In genomic region chr4:26247925-26248856, GRCm38 (mm10) we compare ENCODE assay signal across 8 mouse cellular contexts.
DNase-seq lines count a peak whose midpoint lies in the region; ATAC-seq and TF ChIP-seq lines count a peak whose summit lies in the region.

No protein-coding gene starts in this region.

- no peaks in the 10 kb centered on the region for H3K4me1 ChIP-seq in liver, postnatal 0 days (ENCODE audit: insufficient read depth)

- no peak overlapping the region for H3K9ac ChIP-seq in liver, postnatal 0 days (replicated peaks)

- no peaks in the 10 kb centered on the region for H3K27me3 ChIP-seq in liver, postnatal 0 days (ENCODE audit: insufficient read depth, low read length)

- H3K4me2 ChIP-seq in liver, postnatal 0 days (ENCODE audit: low read depth, low read length): no peak overlapping the region

- H3K4me3 ChIP-seq in liver, postnatal 0 days (ENCODE audit: low read depth, low read length): no peak overlapping the region

- peak; percentile 81 for TF ChIP-seq CTCF in liver, postnatal 0 days (IDR thresholded peaks at IDR 0.05; ENCODE audit: low read depth)

- DNase-seq in 416B (ENCODE audit: low read depth) (peak; percentile 70), R1 (ENCODE audit: low read depth, low spot score) (peak; percentile 82)
- peak; percentile 83 to 88 for DNase-seq in cerebellum, postnatal 14 days
- DNase-seq in gastrocnemius, postnatal 4 days (ENCODE audit: low spot score in 2 of 2): peak; percentile 19 to 62
- peak; percentile 71 to 81 for DNase-seq in kidney, postnatal 25 days
- DNase-seq in liver, postnatal 0 days: peak; percentile 69
- peak; percentile 36 for DNase-seq in retina, adult 2 months (ENCODE audit: low read depth, low spot score)
- peak; percentile 20 to 45 for DNase-seq in urinary bladder, postnatal 36 days (ENCODE audit: low spot score in 2 of 2)

- H3K27ac ChIP-seq in liver, postnatal 0 days (ENCODE audit: low read depth): no peak overlapping the region

- WGBS in liver, postnatal 0 days (ENCODE audit: insufficient replicate concordance): 60% methylated on average over 13 of the region's 13 CpGs

- H3K9me3 ChIP-seq in liver, postnatal 0 days (ENCODE audit: low read length): no peaks in the 10 kb centered on the region

- ATAC-seq in liver, postnatal 0 days: peak; percentile 59; the same call in 1 of the 2 replicates

- no peak for TF ChIP-seq EP300 in liver, postnatal 0 days (IDR thresholded peaks at IDR 0.05; ENCODE audit: low read depth)

- H3K36me3 ChIP-seq in liver, postnatal 0 days (replicated peaks; ENCODE audit: insufficient read depth, low read length): no peaks in the 10 kb centered on the region

Comparison
In these comparisons a context has a peak if more than half of its experiments do, and no peak if none do; other contexts are left out.
1. DNase-seq: peak in every context shown above with its lines; median percentile 86 in cerebellum, postnatal 14 days; 82 in R1; 76 in kidney, postnatal 25 days; 70 in 416B; 69 in liver, postnatal 0 days; 40 in gastrocnemius, postnatal 4 days; 36 in retina, adult 2 months; 32 in urinary bladder, postnatal 36 days.